Mouse (Mus musculus) lung, postnatal 4 days (tissue): ENCODE measurements around the gene Tiam1.
A peak's percentile ranks its signal among the peaks of the same experiment; 100 is the strongest.

ENCODE experiments used
- DNase-seq, 2 experiments: peaks; one replicate each; pipeline ENCODE4 v3.0.0; 2021

Tiam1 gene

GRCm38 (mm10) chr16:89905730-89906305 lies 237.8 kb downstream of the Tiam1 start:
- no peak for DNase-seq

- DNase-seq, result no peak
Measured at GRCm38 (mm10) chr16:89904121-89904520, 239.4 kb downstream of the Tiam1 start.

GRCm38 (mm10) chr16:89902578-89903304 lies 240.8 kb downstream of the Tiam1 start:
- no peak for DNase-seq

- no peak for DNase-seq
Measured at GRCm38 (mm10) chr16:89900681-89901080, 242.9 kb downstream of the Tiam1 start.

GRCm38 (mm10) chr16:89899192-89899591 lies 244.4 kb downstream of the Tiam1 start:
- DNase-seq, result no peak

- no peak for DNase-seq
Measured at GRCm38 (mm10) chr16:89898299-89898625, 245.3 kb downstream of the Tiam1 start.

- DNase-seq, result peak in 1 of 2 experiments; percentile 43
Measured at GRCm38 (mm10) chr16:89897547-89898298, 245.8 kb downstream of the Tiam1 start.

- DNase-seq, result no peak
Measured at GRCm38 (mm10) chr16:89896885-89897546, 246.6 kb downstream of the Tiam1 start.

- DNase-seq, result peak in 1 of 2 experiments; percentile 51
Measured at GRCm38 (mm10) chr16:89896392-89896791, 247.2 kb downstream of the Tiam1 start.

- no peak for DNase-seq
Measured at GRCm38 (mm10) chr16:89895283-89895682, 248.3 kb downstream of the Tiam1 start.

GRCm38 (mm10) chr16:89894816-89895215 lies 248.8 kb downstream of the Tiam1 start:
- DNase-seq, result no peak

- no peak for DNase-seq
Measured at GRCm38 (mm10) chr16:89890515-89891189, 252.9 kb downstream of the Tiam1 start.

GRCm38 (mm10) chr16:89889890-89890462 lies 253.6 kb downstream of the Tiam1 start:
- no peak for DNase-seq

GRCm38 (mm10) chr16:89886561-89886960 lies 257.0 kb downstream of the Tiam1 start:
- no peak for DNase-seq

- no peak for DNase-seq
Measured at GRCm38 (mm10) chr16:89885661-89886060, 257.9 kb downstream of the Tiam1 start.

GRCm38 (mm10) chr16:89883897-89884296 lies 259.7 kb downstream of the Tiam1 start:
- no peak for DNase-seq

- no peak for DNase-seq
Measured at GRCm38 (mm10) chr16:89882477-89883234, 260.9 kb downstream of the Tiam1 start.

GRCm38 (mm10) chr16:89877206-89877605 lies 266.4 kb downstream of the Tiam1 start:
- DNase-seq, result no peak

- no peak for DNase-seq
Measured at GRCm38 (mm10) chr16:89876079-89876478, 267.5 kb downstream of the Tiam1 start.

GRCm38 (mm10) chr16:89874012-89874704 lies 269.4 kb downstream of the Tiam1 start:
- no peak for DNase-seq
